Mouse (Mus musculus) gastrocnemius, postnatal 10 days (tissue): ENCODE measurements around the gene Zfhx2. TPM values are rescaled to one million over a fixed set of nuclear protein-coding genes. Genes with fewer than 3 reads are reported as not detected.
"Not testable (repeated sequence)": the region's sequence is repeated elsewhere in the genome, so short reads cannot be mapped to it uniquely, and the experiment has no call there.

Experiments used
- DNase-seq: peaks from one replicate; pipeline ENCODE4 v3.0.0; 2021; ENCODE audit warnings: mixed read lengths
- total RNA-seq, 2 experiments: library from RNA; stranded (reverse); gene quantifications; 2 replicates each; pipeline ENCODE4 v1.2.3; 2021

The Zfhx2 gene
- total RNA-seq, 2 experiments from 2014 or later: 1.8 to 3.0 TPM

DNA sequence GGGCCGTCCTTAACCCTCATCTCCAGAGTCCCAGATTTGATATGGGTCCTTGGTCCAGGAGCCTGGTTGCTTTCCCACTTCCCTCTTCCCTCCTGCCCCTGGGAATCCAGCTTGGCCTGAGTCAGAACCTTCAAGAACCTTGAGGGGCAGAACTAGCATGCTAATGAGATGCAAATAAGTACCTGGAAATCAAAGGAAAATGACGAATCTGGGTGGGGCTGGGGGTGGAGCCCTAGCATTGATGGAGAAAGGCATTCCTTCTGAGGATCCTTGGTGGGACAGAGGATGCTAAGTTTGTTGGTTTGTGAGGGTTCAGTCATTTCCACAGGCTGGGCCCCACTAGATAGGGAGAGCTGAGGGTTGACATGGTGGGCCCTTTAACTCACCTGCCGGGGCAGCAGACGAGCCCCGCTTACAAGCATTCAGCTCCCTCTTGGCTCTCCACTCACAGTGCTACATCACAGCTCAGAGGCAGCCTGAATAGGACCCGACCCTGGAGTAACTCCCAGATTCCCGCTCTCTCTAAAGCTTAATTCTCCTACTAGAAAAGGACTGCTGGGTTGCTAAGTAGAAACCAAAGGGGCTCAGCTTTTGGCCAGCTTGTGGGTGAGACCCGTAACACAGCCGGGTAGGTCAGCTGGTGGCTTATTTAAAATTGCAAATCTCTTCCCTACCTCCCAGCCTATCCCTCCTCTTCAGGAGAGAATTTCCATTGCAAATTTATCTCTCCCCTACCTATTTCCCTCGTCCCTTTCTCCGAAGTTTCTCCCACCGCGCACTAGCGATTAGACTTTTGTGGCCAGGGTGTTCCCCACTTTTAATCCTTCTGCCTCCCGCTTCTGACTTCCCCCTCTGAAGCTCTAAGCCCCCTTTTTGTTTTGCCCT is 14.4 kb downstream of the Zfhx2 start:
- no peak for DNase-seq

DNA sequence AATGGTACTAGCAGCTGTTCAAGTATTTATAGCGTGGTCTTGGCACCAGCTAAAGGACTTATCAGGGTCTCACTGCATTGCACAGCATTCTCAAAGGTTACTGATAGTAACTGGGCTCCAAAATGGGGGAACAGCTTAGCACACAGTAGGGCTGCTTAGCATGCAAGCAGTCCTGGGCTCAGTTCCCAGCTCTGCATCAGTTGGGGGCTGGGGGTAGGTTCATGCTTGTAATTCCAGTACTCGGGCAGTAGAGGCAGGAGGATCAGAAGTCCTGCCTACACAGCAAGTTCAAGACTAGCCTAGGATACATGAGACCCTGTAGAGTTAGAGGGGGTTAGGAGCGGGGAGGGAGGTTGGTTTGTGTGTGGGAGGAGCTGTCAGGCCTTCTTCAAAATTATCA is 15.2 kb downstream of the Zfhx2 start:
- no peak for DNase-seq

DNA sequence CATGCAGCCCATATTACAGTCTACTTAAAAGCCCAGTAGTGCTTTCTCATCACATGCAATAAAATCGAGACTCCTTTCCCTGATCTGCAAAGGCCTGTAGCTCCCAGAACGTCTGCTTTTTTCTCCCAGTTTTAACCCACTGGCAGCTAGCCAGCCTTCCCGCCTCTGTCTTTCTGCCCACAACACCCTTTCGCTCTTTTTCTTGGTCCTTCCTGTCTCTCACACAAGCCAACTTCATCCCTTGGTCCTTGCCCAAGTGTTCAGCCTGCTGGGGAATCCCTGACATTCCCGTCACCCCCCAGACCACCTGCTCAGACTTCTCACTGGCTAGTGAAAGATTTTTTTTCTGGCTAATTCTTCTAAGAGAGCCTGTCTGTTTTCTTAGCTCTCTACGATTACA is 15.9 kb downstream of the Zfhx2 start:
- DNase-seq: peak; percentile 59

- no peak for DNase-seq
These were observed 17.7 kb downstream of the Zfhx2 start for GRCm38 (mm10) chr14:55074416-55074815.

- DNase-seq: no peak
These were observed 20.4 kb downstream of the Zfhx2 start for GRCm38 (mm10) chr14:55071756-55072155.

DNA sequence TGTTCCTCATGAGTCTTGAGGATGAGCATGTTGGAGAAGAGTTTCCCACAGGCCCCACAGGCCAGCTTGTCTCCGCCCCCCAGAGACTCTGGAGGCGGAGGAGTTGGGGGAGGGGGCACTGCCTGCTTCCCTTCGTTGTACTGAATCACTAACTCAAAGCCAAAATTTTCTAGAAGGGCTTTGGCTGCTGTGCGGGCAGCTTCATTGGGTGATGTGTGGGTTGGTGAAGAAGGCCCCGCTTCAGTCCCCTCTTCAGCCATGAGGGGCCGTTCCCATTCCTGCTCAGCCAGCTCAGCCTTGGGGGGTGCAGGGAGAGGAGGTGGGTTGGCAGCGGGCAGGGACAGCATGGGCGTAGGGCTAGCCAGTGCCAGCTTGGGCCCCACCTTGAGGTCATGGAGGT is 26.1 kb downstream of the Zfhx2 start:
- DNase-seq: no peak

DNA sequence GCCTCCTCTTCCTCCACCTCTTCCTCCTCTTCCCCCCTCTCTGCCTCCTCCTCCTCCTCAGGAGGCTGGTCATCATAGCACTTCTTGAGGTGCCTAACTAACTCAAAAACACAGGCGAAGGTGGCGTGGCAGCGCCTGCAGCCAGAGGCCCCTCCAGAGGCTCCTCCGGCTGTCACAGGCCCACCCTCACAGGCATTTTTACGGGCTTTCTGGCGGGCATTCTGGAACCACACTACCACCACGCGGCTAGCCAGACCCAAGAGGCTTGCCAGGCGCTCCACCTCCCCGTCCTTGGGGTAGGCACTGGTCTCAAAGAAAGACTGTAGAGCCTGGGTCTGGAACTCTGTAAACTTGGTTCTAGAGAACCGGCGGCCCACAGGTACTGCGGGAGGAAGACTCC is 26.7 kb downstream of the Zfhx2 start:
- DNase-seq: no peak

DNA sequence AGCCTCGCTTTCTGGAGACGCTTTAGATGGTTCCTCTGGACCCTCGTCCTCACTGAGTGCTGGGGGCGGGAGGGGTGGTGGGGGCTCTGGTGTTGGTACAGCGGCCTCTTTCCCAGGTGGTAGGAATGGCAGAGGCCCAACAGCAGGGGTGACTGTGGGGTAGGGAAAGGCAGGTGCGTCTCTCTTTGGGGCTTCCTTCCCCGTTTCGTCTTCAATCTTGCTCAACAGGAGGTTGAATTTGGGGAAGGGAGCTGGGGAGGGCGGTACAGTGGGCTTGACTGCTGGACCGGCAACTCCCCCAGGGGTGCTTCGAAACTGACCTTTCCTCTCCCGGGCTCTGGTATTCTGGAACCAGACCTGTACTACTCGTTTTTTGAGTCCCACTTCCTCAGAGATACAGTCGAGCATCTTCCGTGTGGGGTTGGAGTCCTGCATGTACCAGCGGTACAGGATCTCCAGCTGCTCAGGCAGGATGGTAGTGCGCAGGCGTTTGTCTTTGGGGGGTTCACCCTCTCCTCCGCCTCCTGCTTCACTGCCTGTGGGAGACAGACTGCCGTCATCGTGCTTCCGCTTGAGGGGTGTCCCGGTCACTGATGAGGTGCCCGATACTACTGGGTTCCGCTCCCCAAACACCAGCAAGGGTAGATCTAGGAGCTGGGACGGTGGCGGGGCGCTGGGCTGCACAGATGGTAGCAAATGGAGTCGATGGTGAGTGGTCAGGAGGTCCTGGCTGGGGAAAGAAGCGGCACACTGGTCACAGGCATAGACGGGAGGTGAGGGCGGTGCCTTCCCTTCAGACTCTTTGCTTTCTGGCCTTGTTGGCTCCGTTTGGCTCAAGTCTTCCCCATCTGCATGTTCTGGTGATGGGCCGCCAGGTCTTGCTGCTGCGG is 27.4 kb downstream of the Zfhx2 start:
- DNase-seq: no peak

GRCm38 (mm10) chr14:55063581-55064381 is 28.3 kb downstream of the Zfhx2 start:
- DNase-seq: no peak

- no peak for DNase-seq
These were observed 29.0 kb downstream of the Zfhx2 start for GRCm38 (mm10) chr14:55063117-55063516.

- DNase-seq: no peak
These were observed 29.5 kb downstream of the Zfhx2 start for GRCm38 (mm10) chr14:55062626-55063025.

DNA sequence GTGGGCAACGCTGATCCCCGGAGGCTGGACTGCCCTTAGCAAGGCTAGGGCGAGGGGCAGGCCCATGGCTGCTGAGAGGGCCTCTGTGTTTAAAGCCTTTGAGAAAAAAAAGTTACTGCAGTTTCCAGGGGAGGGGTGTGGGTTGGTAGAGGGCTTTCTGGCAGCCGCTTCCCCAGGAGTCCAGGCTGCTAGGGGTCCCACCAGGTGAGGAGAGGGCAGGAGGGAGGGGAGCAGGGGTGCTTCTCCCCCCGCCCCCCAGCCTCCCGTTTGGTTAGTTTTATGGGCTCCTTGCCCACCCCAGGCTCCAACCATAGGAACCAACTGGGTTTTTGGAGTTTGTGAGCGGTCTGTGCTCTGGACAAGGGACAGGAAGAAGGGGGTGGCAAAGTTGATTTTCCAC is 30.3 kb downstream of the Zfhx2 start:
- DNase-seq: no peak

- DNase-seq: no peak
These were observed 32.2 kb downstream of the Zfhx2 start for GRCm38 (mm10) chr14:55059931-55060330.

DNA sequence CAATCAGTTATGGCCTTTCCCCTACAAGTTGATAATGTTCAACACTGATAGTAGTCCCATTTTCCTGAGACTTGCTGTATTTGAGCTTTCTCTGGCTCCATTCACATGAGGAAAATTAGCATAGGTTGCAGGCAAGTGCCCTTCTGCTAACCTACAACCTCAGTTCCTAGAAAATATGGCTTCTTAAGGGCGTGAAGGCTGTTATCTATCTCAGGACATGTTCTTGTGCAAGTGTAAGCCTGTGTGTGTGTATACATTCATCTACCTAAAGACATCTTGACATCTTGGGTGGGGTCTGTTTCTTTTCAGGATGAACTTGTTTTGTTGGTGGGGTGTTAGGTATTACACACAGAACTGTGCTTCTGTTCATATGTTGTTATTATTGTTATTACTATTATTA is 33.1 kb downstream of the Zfhx2 start:
- DNase-seq: no peak

DNA sequence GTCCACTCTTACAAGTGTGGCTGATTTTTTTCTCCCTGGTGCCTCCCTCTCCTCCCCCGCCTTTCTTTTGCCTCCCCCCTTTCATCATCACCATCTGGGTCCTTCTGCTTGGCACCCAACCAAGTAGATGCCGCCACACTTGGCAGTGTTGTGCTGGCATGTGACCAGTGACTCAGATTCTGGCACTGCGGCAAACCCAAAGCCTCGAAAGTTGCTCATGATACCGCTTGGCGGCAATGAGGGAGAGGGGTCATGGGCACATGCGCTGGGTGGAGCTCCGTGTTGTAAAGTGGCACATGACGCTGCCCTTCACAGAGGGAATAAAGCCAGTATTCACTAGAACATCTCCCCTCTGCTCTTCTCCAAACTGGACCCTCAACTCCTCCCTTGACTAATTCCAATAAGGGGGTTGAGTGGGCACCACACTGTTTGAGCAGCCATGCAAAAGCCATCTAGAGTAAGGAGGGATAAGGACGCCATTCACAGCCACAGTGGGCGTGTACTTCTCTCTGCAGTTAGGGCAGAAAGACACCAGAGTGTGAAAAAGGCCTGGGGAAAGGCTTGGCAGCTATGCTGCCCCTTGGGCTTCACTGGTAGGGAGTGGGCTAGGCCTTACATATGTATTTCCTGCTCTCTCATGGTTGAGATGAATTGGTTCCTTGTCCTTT is 36.8 kb downstream of the Zfhx2 start:
- peak; percentile 51 for DNase-seq

GRCm38 (mm10) chr14:55054191-55054749 is 37.9 kb downstream of the Zfhx2 start:
- DNase-seq: no peak

GRCm38 (mm10) chr14:55053708-55054190 is 38.4 kb downstream of the Zfhx2 start:
- DNase-seq: peak; percentile 33

DNA sequence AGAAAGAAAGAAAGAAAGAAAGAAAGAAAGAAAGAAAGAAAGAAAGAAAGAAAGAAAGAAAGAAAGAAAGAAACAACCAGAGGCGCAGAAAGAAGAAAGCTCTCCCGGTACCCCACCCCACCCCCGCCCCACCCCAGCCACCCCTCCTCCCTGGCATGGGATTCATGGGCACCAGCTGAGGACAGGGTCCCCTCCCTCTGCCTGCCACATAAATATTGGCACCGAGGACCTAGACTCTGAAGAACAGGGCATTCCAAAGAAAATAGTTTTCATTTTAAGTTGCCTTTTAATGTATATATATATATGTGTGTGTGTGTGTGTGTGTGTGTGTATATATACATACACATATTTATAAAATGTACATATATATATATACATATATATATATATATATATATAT is 39.1 kb downstream of the Zfhx2 start:
- no peak for DNase-seq

DNA sequence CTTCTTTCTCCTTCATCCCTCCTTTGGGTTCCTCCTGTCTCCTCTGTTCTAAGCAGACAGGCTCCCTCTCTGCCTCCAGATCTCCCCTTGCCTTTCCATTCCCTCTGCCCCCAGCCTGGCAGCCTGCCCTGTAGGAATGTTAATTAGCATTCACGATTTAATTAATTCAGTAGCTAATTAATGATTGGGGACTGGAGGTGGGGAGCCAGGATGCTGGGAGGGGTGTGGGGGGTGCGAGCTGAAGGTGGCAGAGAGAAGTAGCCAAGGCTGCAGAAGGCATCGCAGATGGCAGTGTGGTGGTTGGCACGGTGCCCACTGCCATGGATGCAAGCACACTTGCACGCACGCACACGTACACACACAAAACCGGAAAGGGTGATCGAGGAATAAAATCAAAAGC is 39.6 kb downstream of the Zfhx2 start:
- peak; percentile 42 for DNase-seq

GRCm38 (mm10) chr14:55047971-55048531 is 44.1 kb downstream of the Zfhx2 start:
- no peak for DNase-seq

DNA sequence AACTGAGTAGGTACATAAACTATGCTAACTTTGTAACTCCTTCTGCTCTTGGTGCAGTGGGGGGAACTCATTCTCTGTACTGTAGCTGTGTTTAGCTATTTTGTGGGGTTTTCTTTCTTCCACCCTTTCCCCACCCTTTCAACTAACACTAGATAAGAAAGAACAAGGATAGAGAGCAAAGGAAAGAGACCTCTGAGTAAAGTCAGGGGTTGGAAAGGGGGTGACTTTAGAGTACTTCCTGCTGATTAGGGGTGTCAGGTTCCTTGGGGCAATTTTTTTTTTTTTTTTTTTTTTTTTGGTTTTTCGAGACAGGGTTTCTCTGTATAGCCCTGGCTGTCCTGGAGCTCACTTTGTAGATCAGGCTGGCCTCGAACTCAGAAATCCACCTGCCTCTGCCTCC is 48.4 kb downstream of the Zfhx2 start:
- not testable (repeated sequence) for DNase-seq
